Mouse (Mus musculus) limb, embryonic 12.5 days (tissue): ENCODE measurements around the gene 4930455H04Rik. TPM values are rescaled to one million over a fixed set of nuclear protein-coding genes. Genes with fewer than 3 reads are reported as not detected.

ENCODE experiments used
- ATAC-seq: fragments of 200-750 bp; cut with Nextera tagmentation; 2 replicates; pipeline ENCODE4 v1.8.0; 2017; ENCODE audit warnings: low read depth, moderate TSS enrichment; ENCODE audit not compliant: insufficient number of reproducible peaks, insufficient read depth, low FRiP score, low TSS enrichment
- H3K27ac ChIP-seq: fragments of 300-500 bp; sonication (generic); 2 replicates; pipeline ENCODE4 v1.5.1; 2016; ENCODE audit warnings: mild to moderate bottlenecking, moderate library complexity
- H3K27me3 ChIP-seq: fragments of 300-500 bp; sonication (generic); 2 replicates; pipeline ENCODE4 v1.6.1; 2016; ENCODE audit warnings: mild to moderate bottlenecking, moderate library complexity
- H3K36me3 ChIP-seq: fragments of 300-500 bp; sonication (generic); 2 replicates; pipeline ENCODE4 v1.6.1; 2016; ENCODE audit warnings: mild to moderate bottlenecking, moderate library complexity
- H3K4me1 ChIP-seq: fragments of 300-500 bp; sonication (generic); replicated peaks from 2 replicates; pipeline ENCODE4 v1.6.1; 2016
- H3K4me2 ChIP-seq: fragments of 300-500 bp; sonication (generic); 2 replicates; pipeline ENCODE4 v1.6.1; 2016; ENCODE audit warnings: mild to moderate bottlenecking, moderate library complexity
- H3K4me3 ChIP-seq: fragments of 300-500 bp; sonication (generic); replicated peaks from 2 replicates; pipeline ENCODE4 v1.5.1; 2016; ENCODE audit warnings: mild to moderate bottlenecking
- H3K9ac ChIP-seq: fragments of 300-500 bp; sonication (generic); replicated peaks from 2 replicates; pipeline ENCODE4 v1.6.1; 2016; ENCODE audit warnings: mild to moderate bottlenecking, moderate library complexity
- H3K9me3 ChIP-seq: fragments of 300-500 bp; sonication (generic); 2 replicates; pipeline ENCODE4 v1.6.1; 2016; ENCODE audit warnings: mild to moderate bottlenecking, moderate library complexity
- WGBS: fragments of 180-500 bp; shearing (Covaris S2); methylation state at CpG from one replicate; pipeline ENCODE4 v1.1.7; 2016; 5-methylcytosine and 5-hydroxymethylcytosine counted together
- polyA plus RNA-seq: library from polyadenylated mRNA; unstranded; fragments of >200 nt; fragmentation: Nextera tagmentation; extraction: Ambion mirVana; gene quantifications from 2 replicates; pipeline ENCODE4 v1.2.1, GENCODE M21; 2016

4930455H04Rik gene
- polyA plus RNA-seq, 1 experiment from 2014 or later = not detected

DNA sequence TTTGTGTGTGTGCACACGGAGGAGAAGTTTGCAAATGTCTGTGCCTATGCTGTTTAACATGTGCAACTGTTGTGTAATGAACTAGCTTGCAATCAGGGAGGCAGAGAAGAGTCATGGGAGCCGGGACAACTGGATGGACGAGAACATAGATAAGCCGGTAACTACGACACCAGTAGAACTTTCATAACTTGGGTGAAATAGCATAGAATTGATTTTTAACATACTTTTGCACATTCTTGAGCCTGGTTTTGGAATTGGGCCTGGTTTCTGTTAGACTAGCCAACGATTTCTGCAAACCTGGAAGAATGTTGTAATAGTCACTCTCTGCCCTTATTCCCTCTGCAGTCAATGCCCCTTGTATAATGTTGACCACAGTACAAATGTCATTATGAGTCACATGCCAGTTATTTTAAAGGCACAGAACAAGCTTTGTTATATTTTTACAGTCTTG, 17.4 kb upstream of the 4930455H04Rik start:
- H3K9me3 ChIP-seq = no peaks in the 10 kb centered on the region
- no peaks in the 10 kb centered on the region for H3K4me1 ChIP-seq
- no peak for ATAC-seq
- no peak overlapping the region for H3K9ac ChIP-seq
- 89% methylated on average over 6 of the region's 6 CpGs for WGBS
- H3K27ac ChIP-seq = no peak overlapping the region
- no peak overlapping the region for H3K4me2 ChIP-seq
- no peak overlapping the region for H3K4me3 ChIP-seq
- H3K27me3 ChIP-seq = no peaks in the 10 kb centered on the region
- no peaks in the 10 kb centered on the region for H3K36me3 ChIP-seq

DNA sequence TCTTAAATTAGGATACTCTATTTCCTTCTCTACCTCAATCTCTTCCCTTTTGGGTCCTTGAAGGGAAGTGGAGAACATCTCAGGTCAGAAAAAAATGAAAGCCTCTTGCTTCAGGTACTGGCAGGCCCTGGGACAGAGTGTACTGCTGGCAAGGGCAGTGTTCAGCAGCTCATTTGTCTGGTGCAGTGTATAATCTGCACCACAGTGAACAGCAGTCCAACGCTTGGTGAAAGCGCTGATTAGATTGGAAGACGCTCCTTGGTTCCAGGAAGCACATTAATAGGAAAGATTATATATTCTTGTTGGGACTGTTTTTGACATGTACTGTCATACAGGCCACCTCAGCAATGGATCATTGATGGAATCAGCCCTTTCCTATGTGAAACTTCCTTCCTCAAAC, 16.6 kb upstream of the 4930455H04Rik start:
- WGBS = 97% methylated on average over 3 of the region's 3 CpGs
- no peaks in the 10 kb centered on the region for H3K9me3 ChIP-seq
- no peak for ATAC-seq

DNA sequence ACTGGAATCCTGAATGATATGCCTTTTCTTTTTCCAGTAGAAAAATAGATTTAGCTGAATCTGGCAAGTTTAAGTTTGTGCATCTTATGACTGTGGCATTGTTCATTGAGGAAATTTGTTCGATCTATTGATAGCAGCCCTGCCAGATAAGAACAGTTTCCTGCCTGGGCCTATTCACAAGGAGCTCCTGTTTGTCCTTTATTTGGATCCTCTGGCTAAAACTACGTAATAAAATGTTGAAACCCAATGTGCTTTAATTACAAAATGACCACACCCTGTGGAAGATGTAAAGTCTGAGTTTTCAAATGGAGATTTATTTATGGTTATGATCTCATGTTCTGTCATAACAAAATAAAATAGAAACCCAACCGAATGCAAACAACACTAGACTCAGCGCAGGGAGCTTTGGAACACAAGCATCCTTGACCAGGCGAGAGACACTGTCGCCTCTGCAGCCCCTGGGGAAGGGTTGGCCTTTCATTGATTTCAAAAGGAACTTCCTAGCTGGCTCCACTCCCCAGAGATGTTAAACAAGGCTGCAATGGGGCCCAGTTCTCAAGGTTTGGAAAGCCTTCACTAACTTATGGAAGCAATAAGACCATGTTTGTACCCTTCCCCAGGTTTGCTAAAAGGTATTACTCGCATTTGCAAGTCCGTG, 15.7 kb upstream of the 4930455H04Rik start:
- ATAC-seq = no peak
- Histone ChIP-seq H3K27me3 (no peaks in the 10 kb centered on the region), H3K4me2 (no peak overlapping the region), H3K27ac (no peak overlapping the region), H3K9me3 (no peaks in the 10 kb centered on the region), H3K9ac (no peak overlapping the region), H3K4me3 (no peak overlapping the region), H3K36me3 (no peaks in the 10 kb centered on the region), H3K4me1 (no peaks in the 10 kb centered on the region)
- 85% methylated on average over 8 of the region's 8 CpGs for WGBS

More for the DNA sequence above, 16.6 kb upstream of the 4930455H04Rik start:
- Histone ChIP-seq H3K27ac (no peak overlapping the region), H3K4me1 (no peaks in the 10 kb centered on the region), H3K4me3 (no peak overlapping the region), H3K36me3 (no peaks in the 10 kb centered on the region), H3K4me2 (no peak overlapping the region), H3K27me3 (no peaks in the 10 kb centered on the region), H3K9ac (no peak overlapping the region)

DNA sequence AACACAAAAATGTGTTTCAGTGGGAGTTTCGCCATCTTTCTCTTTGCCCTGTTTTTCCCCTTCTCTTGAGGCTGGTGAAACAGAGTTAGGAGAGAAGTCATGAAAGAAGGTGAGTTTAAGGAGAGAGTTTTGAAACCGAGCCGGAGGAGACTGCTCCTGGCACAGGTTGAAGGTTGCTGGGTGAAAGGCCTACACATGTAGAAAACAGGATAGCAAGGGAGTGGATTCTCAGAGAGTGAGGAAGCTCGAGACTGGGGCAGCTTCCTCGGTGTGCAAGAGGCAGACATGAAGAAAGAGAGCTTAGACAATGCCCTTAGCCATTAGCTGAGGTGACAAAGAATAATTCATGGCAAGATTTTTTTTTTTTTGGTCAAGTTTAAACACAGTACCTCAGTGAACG, 14.7 kb upstream of the 4930455H04Rik start:
- H3K4me2 ChIP-seq = no peak overlapping the region
- no peaks in the 10 kb centered on the region for H3K27me3 ChIP-seq
- H3K36me3 ChIP-seq = no peaks in the 10 kb centered on the region
- H3K27ac ChIP-seq = no peak overlapping the region
- H3K9ac ChIP-seq = no peak overlapping the region
- 84% methylated on average over 6 of the region's 6 CpGs for WGBS
- H3K4me3 ChIP-seq = no peak overlapping the region
- ATAC-seq = no peak
- H3K4me1 ChIP-seq = no peaks in the 10 kb centered on the region
- H3K9me3 ChIP-seq = no peaks in the 10 kb centered on the region

DNA sequence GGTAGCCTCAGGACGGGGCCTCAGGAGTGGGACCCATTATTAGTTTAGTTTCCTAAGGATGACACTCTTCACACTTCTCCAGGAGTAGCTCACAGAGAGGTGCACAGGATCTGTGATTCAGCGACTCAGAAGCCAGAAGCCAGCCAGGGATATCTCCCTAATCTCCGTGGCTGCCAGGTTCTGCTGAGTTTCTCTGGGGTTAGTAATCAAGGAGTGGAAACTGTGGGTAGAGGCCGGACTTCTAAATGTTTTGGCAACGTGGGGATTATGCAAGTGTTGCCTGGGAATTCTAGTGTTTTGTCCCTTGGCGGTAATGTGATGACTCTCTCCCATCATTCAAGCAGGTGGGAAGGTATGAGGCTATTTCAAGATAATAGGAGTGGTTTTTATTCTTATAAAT, 13.0 kb upstream of the 4930455H04Rik start:
- H3K4me1 ChIP-seq = no peaks in the 10 kb centered on the region
- no peaks in the 10 kb centered on the region for H3K27me3 ChIP-seq
- no peak for ATAC-seq
- no peaks in the 10 kb centered on the region for H3K36me3 ChIP-seq
- no peak overlapping the region for H3K27ac ChIP-seq
- H3K9me3 ChIP-seq = no peaks in the 10 kb centered on the region
- no peak overlapping the region for H3K9ac ChIP-seq
- 70% methylated on average over 6 of the region's 6 CpGs for WGBS
- H3K4me3 ChIP-seq = no peak overlapping the region
- no peak overlapping the region for H3K4me2 ChIP-seq

DNA sequence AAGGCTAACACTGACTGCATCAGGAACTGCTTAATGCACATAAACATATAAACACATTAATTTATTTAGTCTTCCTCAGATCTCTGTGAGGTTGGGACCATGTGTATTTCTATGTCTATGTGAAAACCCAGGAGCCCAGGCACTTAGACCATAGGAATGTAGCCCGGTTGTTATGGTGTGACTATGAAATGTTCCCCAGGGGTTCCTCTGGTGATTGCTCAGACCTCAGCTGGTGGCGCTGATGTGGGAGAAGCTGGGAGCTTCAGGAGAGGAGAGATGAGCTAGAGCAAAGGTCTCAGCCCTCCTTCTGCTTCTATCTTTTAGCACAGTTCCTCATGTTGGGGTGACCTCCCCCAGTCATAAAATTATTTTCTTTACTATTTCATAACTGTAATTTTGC, 7.7 kb upstream of the 4930455H04Rik start:
- Histone ChIP-seq H3K27ac (no peak overlapping the region), H3K4me2 (no peak overlapping the region), H3K4me3 (no peak overlapping the region), H3K9ac (no peak overlapping the region), H3K4me1 (no peaks in the 10 kb centered on the region), H3K36me3 (no peaks in the 10 kb centered on the region), H3K27me3 (no peaks in the 10 kb centered on the region), H3K9me3 (no peaks in the 10 kb centered on the region)
- ATAC-seq = no peak
- WGBS = 77% methylated on average over 2 of the region's 2 CpGs

DNA sequence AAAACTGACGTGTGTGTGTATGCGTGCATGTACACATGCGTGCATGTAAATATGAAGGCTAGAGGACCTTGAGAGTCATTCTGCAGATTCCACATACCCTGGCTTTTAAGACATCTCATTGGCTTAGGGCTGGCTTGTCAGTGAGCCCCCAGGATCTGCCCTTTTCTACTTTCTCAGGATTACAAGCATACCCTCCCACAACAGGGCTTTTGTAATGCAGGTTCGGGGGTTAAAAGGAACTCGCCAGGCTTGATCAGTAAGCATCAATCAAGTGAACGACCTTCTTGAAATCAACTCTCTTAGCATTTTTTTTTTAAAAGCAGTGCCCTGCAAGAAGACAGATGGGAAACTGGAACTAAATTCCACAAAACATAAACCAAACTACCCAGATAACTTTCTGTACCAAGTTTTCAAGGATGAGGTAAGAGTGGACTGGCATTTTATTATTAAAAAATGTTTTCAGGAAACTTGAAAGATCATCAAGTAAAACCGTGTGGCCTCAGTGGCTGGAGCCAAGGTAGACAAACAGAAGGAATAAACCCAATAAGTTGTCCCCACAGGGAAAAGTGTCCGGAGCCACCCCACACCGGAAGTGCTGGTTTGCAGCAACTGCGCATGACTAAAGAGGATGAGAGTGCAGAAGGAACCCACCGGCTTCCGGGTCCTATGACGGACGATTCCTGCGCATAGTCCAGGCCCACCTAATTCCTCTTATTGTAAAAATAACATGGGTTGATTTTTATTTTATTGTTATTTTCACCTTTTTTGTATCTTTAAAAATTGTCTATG, 6.5 kb upstream of the 4930455H04Rik start:
- Histone ChIP-seq H3K9me3 (no peaks in the 10 kb centered on the region), H3K4me1 (no peaks in the 10 kb centered on the region; the same call in 1 of the 2 replicates), H3K9ac (no peak overlapping the region), H3K4me3 (no peak overlapping the region), H3K27ac (no peak overlapping the region), H3K4me2 (no peak overlapping the region), H3K27me3 (no peaks in the 10 kb centered on the region), H3K36me3 (no peaks in the 10 kb centered on the region)
- ATAC-seq = no peak
- WGBS = 72% methylated on average over 15 of the region's 15 CpGs

DNA sequence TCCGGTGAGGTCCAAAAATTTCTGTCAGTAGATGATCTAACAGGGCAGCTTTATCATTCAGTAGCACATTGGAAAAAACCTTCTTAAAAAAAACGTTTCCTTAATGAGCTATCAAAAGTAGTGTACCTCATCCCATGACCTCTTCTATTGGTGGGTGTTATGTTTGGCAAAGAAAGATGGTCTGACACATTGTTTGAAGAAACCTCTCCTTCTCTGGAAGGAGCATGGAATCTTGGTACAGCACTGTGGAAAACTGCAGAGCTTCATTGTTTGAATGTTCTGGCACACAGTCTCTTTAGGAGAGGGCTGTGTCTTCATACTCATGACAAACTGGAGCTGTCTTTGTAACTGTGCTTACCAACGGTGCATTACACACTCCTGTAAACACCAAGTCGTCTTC, 4.9 kb upstream of the 4930455H04Rik start:
- H3K9ac ChIP-seq = no peak overlapping the region
- H3K4me1 ChIP-seq = peaks cover 2% of the 10 kb centered on the region
- no peaks in the 10 kb centered on the region for H3K27me3 ChIP-seq
- no peak overlapping the region for H3K4me2 ChIP-seq
- H3K36me3 ChIP-seq = no peaks in the 10 kb centered on the region
- 69% methylated on average over 4 of the region's 4 CpGs for WGBS
- H3K27ac ChIP-seq = no peak overlapping the region
- no peak overlapping the region for H3K4me3 ChIP-seq
- H3K9me3 ChIP-seq = no peaks in the 10 kb centered on the region
- no peak for ATAC-seq

DNA sequence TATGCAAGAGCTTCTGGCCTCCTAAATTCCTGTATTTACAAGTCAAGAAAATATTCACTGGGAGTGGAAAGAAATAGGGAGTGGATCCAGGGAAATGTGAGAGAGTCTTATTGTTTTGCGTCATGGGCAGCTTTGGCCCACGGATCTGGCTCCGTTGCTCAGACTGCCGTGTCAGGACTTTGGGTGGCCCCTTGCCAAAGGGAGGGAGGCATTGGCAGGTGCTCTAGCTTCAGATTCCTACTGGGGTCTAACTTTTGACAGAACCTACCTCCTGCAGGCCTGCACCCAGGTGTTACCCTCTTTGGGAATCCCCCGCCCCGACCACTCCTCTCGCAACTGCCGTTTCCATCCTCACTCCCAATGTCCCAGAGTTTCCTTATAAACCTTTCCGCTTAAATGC, 3.6 kb upstream of the 4930455H04Rik start:
- 95% methylated on average over 9 of the region's 9 CpGs for WGBS
- Histone ChIP-seq H3K4me1 (peaks cover 5% of the 10 kb centered on the region), H3K4me2 (no peak overlapping the region), H3K9me3 (no peaks in the 10 kb centered on the region), H3K9ac (no peak overlapping the region), H3K4me3 (no peak overlapping the region), H3K27me3 (no peaks in the 10 kb centered on the region), H3K36me3 (no peaks in the 10 kb centered on the region), H3K27ac (no peak overlapping the region)
- no peak for ATAC-seq

DNA sequence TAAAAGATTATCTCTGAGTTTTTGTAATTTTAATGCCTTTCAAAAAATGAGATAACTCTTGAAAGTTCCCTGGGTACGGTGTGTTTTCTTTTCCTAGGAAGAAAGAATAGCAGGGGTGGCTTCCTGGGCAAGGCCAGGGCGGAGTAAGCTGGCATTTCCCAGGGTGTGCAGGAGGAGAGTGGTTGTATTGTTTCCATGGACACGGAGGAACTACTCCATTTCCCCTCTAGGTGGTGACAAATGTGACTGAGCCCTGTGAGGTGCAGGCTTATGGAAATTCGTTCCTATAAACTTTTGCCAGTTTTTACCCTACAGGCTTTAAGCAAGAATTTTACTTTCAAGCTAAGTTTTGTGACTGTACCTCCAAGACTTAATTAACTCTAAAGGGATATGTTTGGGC, 1.8 kb upstream of the 4930455H04Rik start:
- H3K27me3 ChIP-seq = no peaks in the 10 kb centered on the region
- no peak overlapping the region for H3K4me3 ChIP-seq
- peak; percentile 75 for ATAC-seq
- H3K9me3 ChIP-seq = no peaks in the 10 kb centered on the region
- H3K9ac ChIP-seq = no peak overlapping the region
- H3K27ac ChIP-seq = no peak overlapping the region
- 39% methylated on average over 4 of the region's 4 CpGs for WGBS
- H3K36me3 ChIP-seq = no peaks in the 10 kb centered on the region
- H3K4me1 ChIP-seq = peaks cover 5% of the 10 kb centered on the region
- H3K4me2 ChIP-seq = no peak overlapping the region

DNA sequence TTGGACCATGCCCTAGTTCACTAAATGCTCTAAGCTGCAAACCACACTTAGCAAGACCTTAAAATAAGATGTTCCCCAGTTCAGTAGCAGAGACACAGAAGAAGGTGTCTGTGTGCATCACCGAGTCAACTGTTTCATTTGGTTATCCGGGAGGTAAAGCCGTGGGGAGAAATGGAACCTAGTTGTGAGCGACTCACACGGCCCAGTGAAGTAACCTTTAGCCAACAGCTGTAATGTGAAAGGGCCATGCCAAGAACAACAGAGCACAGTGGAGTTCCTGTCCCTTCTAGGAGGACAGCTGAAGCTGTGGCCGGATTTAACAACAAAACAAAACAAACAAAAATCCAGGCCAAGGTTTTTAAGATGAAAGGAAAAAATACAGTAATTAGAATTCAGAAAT, 1.3 kb upstream of the 4930455H04Rik start:
- no peaks in the 10 kb centered on the region for H3K9me3 ChIP-seq
- no peak overlapping the region for H3K9ac ChIP-seq
- no peak overlapping the region for H3K27ac ChIP-seq
- H3K4me3 ChIP-seq = no peak overlapping the region
- ATAC-seq = no peak
- WGBS = 70% methylated on average over 6 of the region's 6 CpGs
- H3K36me3 ChIP-seq = no peaks in the 10 kb centered on the region
- H3K4me1 ChIP-seq = peaks cover 5% of the 10 kb centered on the region
- no peaks in the 10 kb centered on the region for H3K27me3 ChIP-seq
- peak overlapping the region; percentile 17; the same call in 1 of the 2 replicates for H3K4me2 ChIP-seq
